Mouse (Mus musculus): Measurements from ENCODE around the gene 1600002K03Rik.

DNA sequence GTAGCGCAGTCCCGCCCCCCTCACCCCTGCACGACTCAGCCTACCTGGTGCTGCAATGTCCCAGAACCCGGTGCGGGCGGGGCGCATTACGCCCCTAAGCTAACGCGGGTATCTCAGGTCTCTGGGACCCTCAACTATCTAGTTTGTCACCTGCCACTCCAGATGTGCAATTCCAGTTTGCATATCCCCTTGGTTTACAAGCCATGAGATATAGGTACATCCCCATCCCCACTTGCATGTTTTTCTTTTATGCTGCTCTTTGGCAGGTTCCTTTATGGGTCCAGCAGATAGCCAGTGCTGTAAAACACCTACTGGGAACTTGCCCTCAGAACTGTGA is 33.3 kb upstream of the 1600002K03Rik start:
- no peak for TF ChIP-seq CTCF (IDR thresholded peaks at IDR 0.05; ENCODE audit: borderline replicate concordance, insufficient read depth, low read length)
- no peak for TF ChIP-seq POLR2A (IDR thresholded peaks at IDR 0.05; ENCODE audit: low read depth, low read length)

All from embryonic fibroblast, embryonic 13.5 days (primary cell).